Mouse (Mus musculus) kidney, adult 9 months (tissue): ENCODE measurements around the gene Hs2st1.
A peak's percentile ranks its signal among the peaks of the same experiment; 100 is the strongest.

Experiments
- DNase-seq: peaks from one replicate; pipeline ENCODE4 v3.0.0; 2022

The Hs2st1 gene

DNA sequence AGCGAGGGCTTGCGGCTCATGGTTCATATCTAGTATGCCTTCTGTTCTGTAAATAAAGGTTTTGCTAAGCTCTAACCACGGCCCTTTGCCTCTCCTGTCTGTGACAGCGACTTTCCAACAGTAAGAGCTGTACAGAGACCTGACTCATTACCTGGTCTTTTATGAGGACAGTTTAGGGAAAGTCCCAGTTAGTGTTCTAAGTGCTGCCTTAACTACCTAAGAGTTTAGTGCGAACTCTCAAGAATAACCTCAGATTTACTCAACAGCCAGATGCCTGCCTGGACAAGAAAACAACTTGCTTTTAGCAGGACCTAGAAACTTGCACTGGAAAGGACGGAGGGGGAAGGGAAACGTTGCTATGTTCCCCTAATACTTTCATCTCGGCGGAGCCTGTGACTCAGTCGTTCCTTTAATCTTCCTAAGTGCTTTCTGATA is 137.8 kb downstream of the Hs2st1 start:
- DNase-seq: no peak

DNA sequence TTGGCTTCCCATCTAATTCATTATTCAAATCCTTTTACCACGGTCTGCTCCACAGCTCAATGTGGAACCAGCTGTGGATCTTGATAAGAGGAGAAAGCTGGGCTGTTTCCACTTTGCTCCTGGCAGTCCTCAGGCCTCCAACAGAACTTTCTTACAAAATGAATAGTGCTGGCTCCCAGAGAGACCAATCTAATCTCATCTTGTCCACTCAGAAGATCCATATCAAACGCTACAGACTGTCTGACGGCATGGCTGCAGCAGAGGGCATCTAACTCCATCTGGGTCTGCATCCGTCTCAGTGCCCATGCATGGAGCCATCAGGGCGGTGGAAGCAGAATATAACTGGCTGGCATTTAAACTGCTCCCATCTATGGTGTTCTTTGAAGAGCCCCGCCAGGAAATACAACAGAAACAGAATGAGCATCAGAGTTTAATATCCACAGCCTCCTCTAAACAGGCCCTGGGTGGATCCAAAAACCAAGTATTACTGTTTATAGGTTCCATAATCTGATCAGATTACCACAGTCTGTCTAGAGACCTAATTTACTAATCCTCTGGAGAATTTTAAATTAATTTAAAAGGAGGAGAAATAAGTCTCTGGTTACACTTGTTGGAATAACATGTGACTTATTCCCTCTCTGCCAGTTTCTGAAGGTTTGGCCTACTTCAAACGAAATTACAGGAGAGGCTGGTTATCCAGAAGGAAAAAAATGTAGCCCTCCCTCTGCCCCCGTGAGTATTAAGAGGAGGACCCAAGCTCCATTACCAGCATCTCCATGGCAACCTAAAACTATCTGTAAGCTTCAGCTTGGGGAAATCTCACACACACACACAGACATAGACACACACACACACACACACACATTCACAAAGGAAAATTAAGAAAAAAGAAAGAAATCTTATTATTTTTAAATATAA is 141.2 kb downstream of the Hs2st1 start:
- no peak for DNase-seq

DNA sequence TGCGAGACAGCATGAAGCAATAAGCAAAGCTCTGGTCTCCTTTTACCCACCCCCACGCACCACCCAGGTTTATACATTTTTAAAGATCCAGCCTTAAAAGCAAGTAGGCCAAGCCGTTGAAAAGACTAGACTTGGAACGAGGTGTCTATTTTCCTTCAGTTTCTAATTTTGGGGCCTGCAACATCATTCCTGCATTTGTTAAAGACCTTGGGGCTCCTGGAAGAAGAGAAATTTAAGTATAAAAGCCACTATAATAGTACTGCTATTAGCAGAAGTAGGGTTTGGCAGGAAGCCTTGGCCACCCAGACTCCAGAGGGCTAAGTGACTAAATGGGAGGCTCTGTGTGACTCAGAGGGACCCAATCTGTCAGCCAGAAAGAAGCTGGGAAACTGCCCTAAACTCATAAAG is 144.9 kb downstream of the Hs2st1 start:
- DNase-seq: no peak

DNA sequence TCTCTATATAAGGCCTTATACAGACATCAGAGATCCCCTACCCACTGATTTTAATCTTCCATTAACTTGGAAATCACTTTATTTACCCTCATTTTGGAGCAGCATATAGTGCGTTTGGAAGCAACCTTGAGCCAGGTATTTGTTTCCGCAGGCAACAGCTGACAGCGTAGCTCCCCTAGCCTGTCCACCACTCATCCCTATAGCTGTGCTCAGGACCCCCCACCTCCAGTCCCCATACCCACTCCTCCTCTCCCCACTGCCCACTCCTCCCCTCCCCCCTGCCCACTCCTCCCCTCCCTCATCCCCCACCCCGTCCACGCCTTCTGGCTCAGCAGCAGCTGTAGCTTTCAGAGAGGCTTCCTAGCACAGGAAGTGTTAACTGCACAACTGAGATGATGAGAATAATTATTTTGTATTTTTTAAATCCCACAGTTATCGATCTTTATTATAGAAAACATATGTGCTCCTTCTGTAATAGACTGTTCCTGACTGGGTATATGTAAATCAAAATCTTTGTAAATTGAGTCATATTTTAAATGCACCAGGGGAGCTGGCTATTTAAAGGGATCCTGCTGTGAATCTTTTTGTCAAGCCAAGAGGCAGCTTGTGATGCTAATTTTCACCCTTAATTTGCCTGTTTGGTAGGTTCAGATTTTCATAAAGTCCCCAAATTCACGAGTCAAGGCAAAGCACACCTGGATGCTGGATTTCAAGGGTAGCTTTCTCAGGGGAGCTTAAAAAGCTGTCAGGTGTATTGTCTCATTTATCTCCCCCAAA is 148.4 kb downstream of the Hs2st1 start:
- no peak for DNase-seq

DNA sequence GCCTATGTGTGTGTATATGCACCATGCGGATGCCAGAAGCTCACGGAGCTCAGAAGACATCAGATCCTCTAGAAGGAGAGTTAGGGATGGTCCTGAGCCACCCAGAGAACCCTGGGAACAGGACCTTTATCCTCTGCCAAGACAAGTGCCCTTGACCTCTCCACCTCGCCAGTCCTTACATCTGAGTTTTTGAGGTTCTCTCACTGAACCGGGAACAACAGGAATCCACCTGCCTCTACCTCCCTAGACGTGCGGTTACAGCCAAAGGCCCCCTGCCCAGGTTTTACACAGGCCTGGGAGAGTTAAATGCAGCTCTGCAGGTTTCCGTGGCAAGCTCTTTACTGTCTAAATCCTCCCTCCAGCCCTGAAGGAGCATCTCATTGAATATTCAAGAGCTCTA is 156.2 kb downstream of the Hs2st1 start:
- DNase-seq: no peak

DNA sequence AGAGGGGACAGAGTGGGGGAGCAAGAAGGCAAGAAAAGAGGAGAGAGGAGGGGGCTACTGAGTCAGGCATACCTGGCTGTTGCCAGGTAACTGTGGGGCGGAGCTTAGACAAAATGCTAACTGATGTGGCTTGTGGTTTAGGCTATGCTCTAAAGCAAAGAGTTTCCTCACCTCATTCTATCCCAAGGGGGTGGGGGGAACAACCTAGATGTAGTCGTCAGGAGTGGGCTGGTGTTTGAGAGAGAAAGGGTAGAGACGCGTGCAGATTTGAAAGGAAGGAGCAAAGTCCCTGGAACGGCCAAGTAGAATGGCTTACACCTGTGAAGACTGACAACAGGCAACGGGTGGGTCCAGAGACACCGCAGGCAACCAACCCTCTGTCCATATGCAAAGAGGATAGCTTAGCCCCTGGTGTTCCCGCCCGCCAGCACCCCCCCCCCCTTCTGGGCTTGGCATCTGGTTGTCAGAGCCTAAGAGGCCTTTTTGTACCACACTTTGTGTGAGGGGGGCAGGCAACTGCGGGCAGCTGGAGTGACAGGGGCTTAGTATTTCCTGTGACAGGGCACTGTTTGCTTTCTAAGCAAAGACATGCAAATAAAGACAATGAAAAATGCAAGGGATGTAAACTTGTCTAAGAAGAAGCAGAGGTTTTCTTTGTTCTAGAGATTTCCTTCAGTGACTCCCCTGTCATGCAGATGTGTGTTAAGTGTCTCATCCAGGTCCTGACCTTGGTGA is 157.3 kb downstream of the Hs2st1 start:
- no peak for DNase-seq

DNA sequence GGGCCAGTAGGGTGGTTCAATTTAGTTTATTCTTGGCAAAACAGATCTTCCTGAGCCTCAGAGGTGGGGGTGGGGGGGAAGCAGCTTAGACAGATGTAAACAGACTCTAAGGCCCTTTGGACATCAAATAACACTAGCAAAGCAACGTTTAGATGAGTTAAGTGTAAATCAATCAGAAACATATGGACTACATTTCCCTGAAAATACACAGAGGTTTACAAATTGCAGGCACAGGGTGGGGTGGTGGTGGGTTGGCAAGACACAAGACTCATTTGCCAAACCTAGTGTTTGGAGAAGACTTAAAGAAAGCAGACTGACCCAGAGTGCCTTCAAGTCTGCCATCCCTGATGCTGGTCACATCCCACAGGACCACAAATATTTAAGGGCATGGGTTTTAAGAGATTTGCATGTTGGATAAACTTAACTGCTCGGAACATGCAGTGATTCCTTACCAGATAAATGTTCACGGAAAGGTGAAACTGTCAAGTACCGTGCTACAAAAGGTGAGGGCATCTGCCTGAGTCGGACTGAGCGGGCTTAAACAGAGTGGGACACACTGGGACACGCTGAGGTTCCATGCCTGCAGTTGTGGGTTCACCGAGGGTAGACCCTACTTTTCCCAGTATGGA is 158.2 kb downstream of the Hs2st1 start:
- DNase-seq: no peak

DNA sequence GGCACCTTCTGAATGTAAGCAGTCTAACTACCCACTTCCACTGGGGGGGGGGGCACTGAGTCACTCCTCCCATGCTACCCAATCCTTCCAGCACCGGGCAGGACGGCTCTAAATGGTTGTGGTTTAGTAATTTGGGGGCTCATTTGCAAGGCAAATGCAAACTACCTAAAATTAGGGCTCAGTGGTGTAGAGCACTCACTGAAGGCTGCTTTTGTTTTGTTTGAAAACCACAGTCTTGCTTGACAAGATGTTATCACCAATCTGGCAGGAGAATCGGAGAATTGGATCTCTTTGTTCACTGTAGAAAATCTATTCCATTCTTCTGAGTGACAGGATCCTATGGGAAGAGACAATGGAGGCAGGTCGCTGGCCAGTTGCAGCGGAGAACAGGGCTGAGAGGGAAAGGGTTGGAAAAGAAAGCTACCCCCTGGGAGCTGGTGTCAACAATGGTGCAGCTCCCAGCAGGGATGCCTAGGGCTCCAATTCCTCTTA is 158.9 kb downstream of the Hs2st1 start:
- no peak for DNase-seq

DNA sequence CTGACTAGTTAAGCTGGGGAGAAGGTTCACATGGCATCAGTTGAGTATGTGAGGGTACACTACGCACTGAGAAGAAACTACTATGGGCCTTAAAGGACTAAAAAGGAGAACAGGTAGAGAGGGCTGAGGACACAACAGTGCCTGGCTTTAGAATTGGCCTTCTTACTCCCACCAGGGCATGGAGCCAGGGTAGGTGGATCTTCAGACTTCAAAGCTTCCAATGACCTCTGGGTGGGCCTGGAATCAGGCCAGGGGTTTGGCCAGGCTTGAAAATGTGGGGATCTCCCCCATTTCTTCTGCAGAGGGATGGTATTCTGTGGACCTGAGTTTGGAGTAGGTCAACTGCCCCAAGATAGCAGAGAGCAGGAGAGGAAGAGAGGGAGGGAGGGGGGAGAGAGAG is 161.0 kb downstream of the Hs2st1 start:
- DNase-seq: no peak

DNA sequence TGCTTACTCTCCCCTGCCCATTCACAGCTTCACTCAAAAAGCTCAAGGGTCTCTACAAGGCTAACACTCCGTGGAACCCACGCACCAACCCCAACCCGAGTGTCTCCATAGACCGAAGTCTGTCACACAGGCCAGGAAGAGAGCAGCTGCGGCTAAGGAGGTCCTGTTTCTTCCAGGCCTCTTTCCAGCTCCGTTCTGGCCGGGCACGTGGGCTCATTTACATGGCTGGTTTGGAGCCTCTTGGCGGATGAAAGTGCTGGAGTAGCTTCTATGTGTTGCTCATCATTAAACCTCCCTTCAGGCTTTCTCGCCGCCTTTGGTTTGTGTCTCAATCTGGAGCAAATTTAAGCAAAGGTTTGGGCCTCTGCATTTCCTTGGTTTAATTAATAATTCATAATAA is 164.7 kb downstream of the Hs2st1 start:
- DNase-seq: no peak

DNA sequence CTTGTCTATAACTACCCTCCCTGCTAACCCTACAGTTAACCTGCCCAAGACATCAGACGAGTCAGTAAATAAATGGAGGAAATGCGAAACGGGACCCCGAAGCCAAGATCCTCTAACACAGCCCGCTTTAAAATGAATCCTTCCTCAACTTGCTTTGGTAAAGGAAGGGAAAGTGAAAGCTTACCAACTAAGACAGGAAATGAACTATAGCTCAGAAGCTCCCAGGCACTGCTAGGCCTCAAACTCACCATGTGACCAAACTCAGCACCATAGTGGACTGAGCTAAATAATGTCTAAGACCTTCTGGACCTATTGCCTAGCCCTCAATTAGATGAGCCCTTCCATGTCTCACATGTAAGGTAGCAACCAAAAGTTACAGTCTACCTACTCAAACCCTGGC is 168.7 kb downstream of the Hs2st1 start:
- DNase-seq: no peak

DNA sequence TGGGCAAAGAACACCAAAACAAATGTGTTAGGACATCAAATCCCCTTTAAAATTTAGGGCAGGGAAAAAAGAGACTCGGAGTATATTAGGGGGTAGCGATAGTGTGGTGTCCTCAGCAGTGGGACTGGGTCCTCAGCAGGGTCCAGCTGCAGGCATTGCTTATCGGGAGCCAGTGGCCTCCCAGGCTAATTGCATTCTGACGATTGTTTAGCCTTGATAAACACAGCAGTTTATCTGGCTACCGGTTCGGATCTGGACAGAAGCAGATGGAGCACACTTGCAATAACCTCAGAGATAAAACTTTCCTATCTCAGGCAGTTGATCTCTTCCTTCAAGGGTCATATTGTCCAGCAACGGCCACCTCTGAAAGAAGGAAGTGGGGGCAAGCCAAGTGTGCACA is 169.1 kb downstream of the Hs2st1 start:
- no peak for DNase-seq

DNA sequence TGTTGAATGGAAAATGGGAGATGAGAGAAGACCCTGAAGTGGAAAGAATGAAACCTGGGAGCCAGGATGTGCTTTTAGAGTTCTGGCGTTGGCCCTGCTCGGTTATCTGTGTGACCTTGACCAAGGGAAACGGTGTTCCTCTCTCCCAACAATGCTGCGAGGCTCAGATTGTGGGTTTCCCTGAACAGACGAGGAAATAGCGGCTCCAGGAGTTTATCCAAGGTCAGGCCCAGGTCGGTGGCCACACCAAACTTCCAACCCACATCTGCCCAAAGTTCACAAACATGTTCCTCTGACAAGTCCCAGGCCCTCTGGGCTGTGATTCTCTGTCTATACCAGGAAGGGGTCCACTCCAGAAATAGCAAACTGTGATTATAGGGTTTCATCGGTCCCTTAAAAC is 169.6 kb downstream of the Hs2st1 start:
- DNase-seq: no peak

DNA sequence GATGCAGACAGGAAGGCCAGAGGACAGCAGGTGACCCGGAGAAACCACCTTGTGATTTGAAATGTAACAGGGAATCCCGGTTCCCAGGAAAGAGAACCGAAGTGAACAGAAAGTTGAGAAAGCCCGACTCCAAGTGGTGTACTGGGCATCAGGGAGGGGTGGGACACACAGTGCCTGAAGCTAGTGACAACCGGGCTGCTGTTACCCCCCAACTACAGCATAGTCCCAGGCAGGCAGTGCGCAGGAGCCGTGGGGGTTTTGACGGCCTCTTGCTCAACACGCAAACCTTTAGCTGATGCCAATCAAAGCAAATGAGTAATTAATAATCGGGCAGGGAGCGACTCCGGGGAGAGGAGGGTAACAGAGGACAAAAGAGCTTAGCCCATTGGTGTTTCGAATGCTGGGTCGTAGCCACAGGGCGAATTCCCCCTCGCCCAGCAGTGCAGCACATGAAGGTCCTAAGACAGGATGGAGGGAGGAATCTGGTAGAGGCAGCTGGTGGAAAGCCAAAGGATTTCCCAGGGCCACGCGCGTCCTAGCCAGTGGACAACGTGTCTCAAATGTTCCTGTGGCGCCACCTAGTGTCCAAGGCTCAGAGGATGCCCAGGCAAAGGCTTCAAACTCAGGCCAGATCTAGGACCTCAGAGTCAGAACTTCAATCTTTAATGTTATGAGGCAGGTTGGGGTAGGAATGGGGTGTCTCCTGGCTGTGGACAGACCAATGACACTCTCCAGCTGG is 170.5 kb downstream of the Hs2st1 start:
- DNase-seq: peak; percentile 77

DNA sequence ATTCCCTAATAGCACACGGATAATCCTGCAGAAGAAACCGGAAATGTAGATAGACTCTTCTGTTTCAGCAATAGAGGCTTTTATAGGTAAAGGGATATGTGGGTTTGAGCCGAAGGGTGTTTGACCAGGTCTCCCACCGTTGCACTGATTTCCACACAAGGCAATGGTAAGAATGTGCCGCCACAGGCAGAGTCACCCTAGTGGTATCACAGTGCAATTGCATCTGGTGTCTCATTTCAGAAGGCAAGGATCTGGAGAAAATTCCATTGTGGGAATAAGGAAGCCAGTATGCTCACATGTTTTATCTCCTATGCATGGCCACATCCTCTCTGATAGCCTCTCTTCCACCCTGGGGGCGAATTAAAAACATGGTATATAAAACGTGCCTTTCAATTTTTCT is 171.8 kb downstream of the Hs2st1 start:
- no peak for DNase-seq

DNA sequence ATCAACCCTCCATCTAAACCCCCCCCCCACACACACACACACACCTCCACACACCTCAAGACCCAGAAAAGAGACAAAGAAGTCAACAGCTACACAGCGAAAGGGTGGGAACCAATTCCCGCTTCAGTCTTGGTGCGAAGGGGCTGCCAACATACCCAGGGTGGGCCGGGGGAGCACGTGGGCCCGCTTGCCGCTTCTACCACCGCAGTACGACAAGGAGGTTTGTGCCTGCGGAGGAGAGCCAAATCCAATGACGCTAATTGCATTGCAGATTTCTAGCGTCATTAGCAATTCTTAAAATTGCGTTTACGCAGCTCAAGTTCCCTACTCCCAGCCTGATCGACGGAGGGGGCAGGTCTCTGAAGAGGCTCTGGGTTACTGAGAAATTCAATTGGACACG is 173.5 kb downstream of the Hs2st1 start:
- DNase-seq: no peak

DNA sequence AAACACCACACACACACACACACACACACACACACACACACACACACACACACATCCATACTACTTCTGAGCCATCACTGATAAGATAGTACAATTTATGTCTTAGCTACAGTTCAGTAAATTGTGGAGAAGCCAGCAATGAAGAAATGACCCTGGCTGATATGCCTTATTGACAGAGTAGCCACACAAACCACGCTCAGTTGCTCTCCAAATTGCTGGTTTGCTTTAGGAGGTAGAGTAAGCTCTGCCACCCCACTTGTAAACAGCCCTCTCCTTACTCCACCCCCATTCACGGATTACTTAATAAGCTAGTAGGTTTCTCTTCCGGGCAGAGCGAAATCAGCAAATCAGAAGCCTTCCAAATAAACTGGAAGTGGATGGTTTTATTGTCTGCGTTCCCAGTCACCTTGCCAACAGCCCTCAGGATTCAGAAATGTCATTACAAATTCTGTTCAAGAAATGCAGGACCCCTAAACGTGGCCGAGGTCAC is 175.5 kb downstream of the Hs2st1 start:
- DNase-seq: no peak

DNA sequence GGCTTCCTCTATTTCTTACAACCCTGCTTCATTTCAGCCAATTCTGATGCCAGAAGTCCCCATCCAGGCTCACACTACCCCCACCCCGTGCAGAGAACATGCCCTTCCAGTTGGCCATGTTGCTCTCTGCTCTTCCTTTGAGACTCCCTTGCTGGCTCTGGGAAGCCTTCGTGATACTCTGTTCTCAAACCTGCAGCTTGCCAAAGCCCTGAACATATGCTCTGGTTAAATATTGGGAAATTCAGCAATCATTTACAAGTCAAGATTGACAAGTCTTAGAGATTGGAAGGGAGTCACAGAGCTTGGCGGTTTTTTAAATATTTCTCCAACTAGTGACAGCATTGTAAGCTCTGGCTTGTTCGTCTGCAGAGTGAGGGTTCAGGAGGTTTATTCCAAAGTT is 183.5 kb downstream of the Hs2st1 start:
- DNase-seq: peak; percentile 43

DNA sequence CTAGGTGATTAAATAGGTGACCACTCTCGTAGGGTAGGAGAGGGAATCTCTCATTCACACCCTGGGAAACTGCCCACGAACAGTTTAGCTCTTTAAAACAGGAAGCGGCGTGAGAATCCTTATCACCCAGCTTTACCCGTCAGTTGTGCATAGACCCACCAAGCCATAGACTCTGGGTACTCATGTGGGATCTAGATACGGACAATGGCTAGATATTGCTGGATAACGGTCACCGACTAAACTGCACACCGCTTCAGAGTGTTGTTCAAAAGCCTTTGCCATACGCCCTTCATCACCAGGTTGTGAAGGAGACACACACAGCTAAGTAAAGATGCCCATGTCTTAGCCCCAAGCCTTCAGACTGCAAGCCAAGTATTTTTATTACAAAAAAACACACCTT is 185.3 kb downstream of the Hs2st1 start:
- DNase-seq: no peak

DNA sequence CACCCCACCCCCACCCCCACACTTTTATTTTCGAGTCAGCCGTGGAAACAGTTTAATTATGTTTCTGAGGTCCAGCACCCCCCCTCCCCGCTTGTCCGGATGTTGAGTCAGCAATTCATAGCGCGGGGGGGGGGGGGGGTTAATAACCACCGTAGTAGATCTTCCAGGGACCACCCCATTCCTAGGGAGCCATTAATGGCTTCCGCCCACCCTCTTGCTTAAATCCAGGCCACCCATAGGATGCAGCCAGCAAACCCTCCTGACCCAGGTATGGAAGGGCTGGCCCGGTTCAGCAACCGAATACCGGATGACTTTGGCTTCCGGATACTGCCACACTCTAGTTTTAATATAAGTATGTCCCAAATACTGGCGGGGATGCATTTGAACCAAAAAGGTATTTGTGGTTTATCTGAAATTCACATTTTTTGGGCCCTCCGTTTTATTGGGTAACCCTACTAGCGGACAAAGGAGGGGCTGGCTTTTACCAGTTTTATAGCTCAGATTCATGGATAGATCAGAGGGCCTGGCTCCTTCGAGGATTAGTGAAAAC is 188.5 kb downstream of the Hs2st1 start:
- DNase-seq: no peak

DNA sequence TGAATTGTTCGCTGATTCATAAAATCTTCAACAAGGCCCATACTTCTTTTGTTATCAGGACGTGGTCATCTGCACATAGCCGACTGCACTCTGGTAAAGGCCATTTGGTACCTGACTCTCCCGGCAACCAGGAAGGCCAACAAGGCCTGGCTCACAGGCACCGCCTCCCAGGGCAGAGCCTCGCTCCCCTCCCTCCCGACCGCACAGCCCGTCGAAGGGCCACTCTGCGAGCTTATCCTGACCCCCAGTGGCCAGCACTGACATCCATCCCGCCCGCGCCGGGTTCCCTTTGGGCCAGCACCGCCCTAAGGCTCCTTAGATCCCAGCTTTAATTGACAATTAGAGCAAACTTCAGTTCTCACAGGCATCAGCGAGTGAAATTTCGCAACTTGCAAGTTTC is 189.1 kb downstream of the Hs2st1 start:
- DNase-seq: peak; percentile 66

DNA sequence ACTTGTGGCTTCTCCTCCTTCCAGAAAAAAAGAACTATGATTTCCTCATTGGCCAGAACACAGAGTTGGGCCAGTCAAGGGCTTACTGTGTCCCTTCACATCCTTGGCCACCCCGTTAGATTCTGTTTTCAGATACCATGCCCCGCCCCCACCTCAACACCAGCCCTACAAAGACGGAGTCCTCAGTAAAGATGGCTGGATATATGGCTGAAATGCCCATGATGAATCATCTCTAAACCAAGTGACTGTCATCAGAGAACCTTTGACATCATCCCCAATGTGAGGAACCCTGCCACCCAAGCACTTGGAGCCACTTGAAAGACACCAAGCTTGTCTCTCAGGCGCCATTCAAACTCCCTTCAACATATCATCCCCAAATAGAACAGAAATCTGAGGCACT is 190.2 kb downstream of the Hs2st1 start:
- no peak for DNase-seq
